26 mouse cellular contexts compared by ENCODE assay signal in the genomic region with DNA sequence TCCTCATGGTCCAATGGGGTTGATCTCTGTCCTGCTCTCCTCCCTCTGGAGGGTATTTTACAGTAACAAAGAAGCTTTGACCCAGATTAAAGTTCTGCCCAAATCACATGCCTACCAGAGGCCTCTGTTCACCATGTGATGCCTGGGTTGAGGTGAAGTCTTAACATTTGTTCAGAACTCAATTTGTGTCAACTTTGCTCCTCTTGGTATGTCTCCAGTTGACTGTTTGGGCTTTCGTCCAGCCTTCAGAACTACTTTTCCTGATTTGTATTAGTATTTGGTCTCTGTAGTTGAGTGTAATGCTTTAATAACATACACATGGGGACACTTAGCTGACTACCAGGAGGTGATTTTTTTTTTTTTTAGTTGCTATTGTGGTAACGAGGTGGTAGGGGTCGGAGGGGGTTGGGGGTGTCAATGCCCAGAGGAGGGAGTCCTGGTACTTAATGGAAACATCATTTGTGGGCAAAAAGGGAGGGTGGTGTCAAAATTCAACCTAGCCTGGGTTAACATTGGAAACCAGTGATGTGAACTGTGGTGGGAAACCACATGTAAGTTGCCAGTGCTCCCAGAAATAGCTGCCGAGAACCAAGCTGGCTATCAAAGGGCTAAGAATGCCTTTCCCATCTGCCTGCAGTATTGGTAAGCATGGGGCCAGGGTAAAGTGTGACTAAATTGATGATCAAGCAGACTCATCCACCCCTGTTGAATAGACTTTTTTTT. TPM values are rescaled to one million over a fixed set of nuclear protein-coding genes. Genes with fewer than 3 reads are reported as not detected.
DNase-seq lines count a peak whose midpoint lies in the region; ATAC-seq and TF ChIP-seq lines count a peak whose summit lies in the region.
"Had no signal": no experiment of that assay in that cellular context is flagged by ENCODE, and none has a peak within 500 bp of the region (broad histone marks: within the 10 kb centered on the region; RNA-seq: fewer than 3 reads in every experiment).

No protein-coding gene starts in this region.

- no peak for ATAC-seq in lung, postnatal 0 days
- ATAC-seq: forebrain, embryonic 16.5 days; midbrain, embryonic 16.5 days had no signal

- H3K9me3 ChIP-seq in lung, postnatal 0 days (ENCODE audit: low read length), result no peaks in the 10 kb centered on the region
- H3K9me3 ChIP-seq: embryonic facial prominence, embryonic 12.5 days; heart, embryonic 12.5 days; limb, embryonic 10.5 days; limb, embryonic 15.5 days; neural tube, embryonic 12.5 days had no signal

- H3K36me3 ChIP-seq in lung, postnatal 0 days (ENCODE audit: insufficient read depth, low read length), result no peaks in the 10 kb centered on the region
- H3K36me3 ChIP-seq: embryonic facial prominence, embryonic 12.5 days; limb, embryonic 10.5 days; limb, embryonic 15.5 days; neural tube, embryonic 12.5 days had no signal

- H3K9ac ChIP-seq in lung, postnatal 0 days (replicated peaks; ENCODE audit: low read depth), result no peak overlapping the region
- H3K9ac ChIP-seq: embryonic facial prominence, embryonic 12.5 days; heart, embryonic 12.5 days; hindbrain, embryonic 14.5 days; limb, embryonic 15.5 days; neural tube, embryonic 12.5 days had no signal

- no peaks in the 10 kb centered on the region for H3K4me1 ChIP-seq in lung, postnatal 0 days (ENCODE audit: insufficient read depth, low read depth, low read length)
- H3K4me1 ChIP-seq in brown adipose tissue, adult 24 weeks (ENCODE audit: control insufficient read depth, insufficient read depth, insufficient read length, low read length), result peaks cover 31% of the 10 kb centered on the region

- H3K4me3 ChIP-seq in lung, postnatal 0 days (ENCODE audit: low read depth, low read length), result no peak overlapping the region
- no peak overlapping the region for H3K4me3 ChIP-seq in brown adipose tissue, adult 24 weeks (ENCODE audit: insufficient read depth, low read depth, low read length)
- H3K4me3 ChIP-seq: embryonic facial prominence, embryonic 12.5 days; heart, embryonic 12.5 days; limb, embryonic 10.5 days; limb, embryonic 15.5 days; myocyte; neural tube, embryonic 12.5 days had no signal

- no peaks in the 10 kb centered on the region for H3K27me3 ChIP-seq in lung, postnatal 0 days (replicated peaks; ENCODE audit: insufficient read depth, low read length)
- H3K27me3 ChIP-seq: embryonic facial prominence, embryonic 12.5 days; heart, embryonic 12.5 days; limb, embryonic 15.5 days; neural tube, embryonic 12.5 days had no signal

- TF ChIP-seq EP300 in lung, postnatal 0 days (IDR thresholded peaks at IDR 0.05), result no peak

- DNase-seq in heart, adult 11 months, result peak; percentile 83
- DNase-seq in heart, postnatal 36 days, result no peak
- DNase-seq in lung, postnatal 0 days (ENCODE audit: low spot score), result no peak
- no peak for DNase-seq in lung, postnatal 36 days
- no peak for DNase-seq in kidney, adult 18-20 months
- DNase-seq in cerebellum, adult 9-11 months, result no peak
- DNase-seq: adrenal gland, adult 8-10 months; cerebellum, adult 8-10 months; embryo, embryonic 11 days; kidney, adult 11 months; kidney, postnatal 36 days; layer of hippocampus, postnatal 36 days; right cerebral cortex, adult 18-20 months; spleen, adult 18-20 months; thymus, postnatal 14 days had no signal

- intact Hi-C loops in heart, postnatal 36 days (cut with DNase I), result no loop called here

- H3K4me2 ChIP-seq in lung, postnatal 0 days (replicated peaks; ENCODE audit: low read depth, low read length), result no peak overlapping the region
- H3K4me2 ChIP-seq: embryonic facial prominence, embryonic 12.5 days; heart, embryonic 12.5 days; hindbrain, embryonic 14.5 days; limb, embryonic 15.5 days; midbrain, embryonic 11.5 days; neural tube, embryonic 12.5 days had no signal

- H3K27ac ChIP-seq in lung, postnatal 0 days (ENCODE audit: low read length), result 0 out of 2 replicates have a peak overlapping the region, but pooled peaks have one; percentile 26
- peak overlapping the region; percentile 88 for H3K27ac ChIP-seq in brown adipose tissue, adult 24 weeks (replicated peaks; ENCODE audit: low read depth, low read length)
- H3K27ac ChIP-seq: embryonic facial prominence, embryonic 12.5 days; hindbrain, embryonic 14.5 days; limb, embryonic 10.5 days; limb, embryonic 15.5 days; neural tube, embryonic 12.5 days had no signal

- WGBS in lung, postnatal 0 days, result 73% methylated on average over 4 of the region's 4 CpGs

- TF ChIP-seq CTCF in lung, postnatal 0 days (IDR thresholded peaks at IDR 0.05), result no peak

RNA-seq across cellular contexts. Expression of gene Fam49a, which starts 16.0 kb away (rescaled TPM):
- 10 to 100 TPM in 1 of 2 experiments, 1 to 10 TPM in 1; 8.6 to 10.5 TPM for total RNA-seq in heart, postnatal 36 days (2021)
- polyA plus RNA-seq in lung, postnatal 0 days (2015; fragmentation: Nextera tagmentation; extraction: Ambion mirVana), result 15.3 and 16.7 TPM in 2 replicates
- polyA plus RNA-seq in brown adipose tissue, adult 24 weeks (2012; ENCODE audit: insufficient read depth, insufficient read length, missing spikeins), result 16.8 and 23.9 TPM in 2 replicates
- polyA plus RNA-seq: myocyte had no signal
